Mouse (Mus musculus) embryo, embryonic 9.5 days (tissue): ENCODE results near the gene Angpt4.

Experiments
- DNase-seq: peaks from one replicate; pipeline ENCODE4 v3.0.0-alpha.2; 2017; ENCODE audit errors: extremely low spot score

The Angpt4 gene

GRCm38 (mm10) chr2:151910919-151911500, at the start of gene Angpt4:
TSS of gene Angpt4 (plus strand) at chr2:151911210.
- DNase-seq, result no peak

GRCm38 (mm10) chr2:151862257-151862810, 48.7 kb upstream of the Angpt4 start:
- DNase-seq, result no peak

- no peak for DNase-seq
Observed at GRCm38 (mm10) chr2:151864941-151865340, 46.1 kb upstream of the Angpt4 start.

GRCm38 (mm10) chr2:151866487-151866886, 44.5 kb upstream of the Angpt4 start:
- peak; percentile 64 for DNase-seq

GRCm38 (mm10) chr2:151868196-151868595, 42.8 kb upstream of the Angpt4 start:
- DNase-seq, result no peak

- peak; percentile 31 for DNase-seq
Observed at GRCm38 (mm10) chr2:151874551-151874950, 36.5 kb upstream of the Angpt4 start.

GRCm38 (mm10) chr2:151876012-151876485, 35.0 kb upstream of the Angpt4 start:
- DNase-seq, result peak; percentile 63

- DNase-seq, result no peak
Observed at GRCm38 (mm10) chr2:151878645-151879044, 32.4 kb upstream of the Angpt4 start.

GRCm38 (mm10) chr2:151879760-151880159, 31.2 kb upstream of the Angpt4 start:
- DNase-seq, result no peak

- no peak for DNase-seq
Observed at GRCm38 (mm10) chr2:151891031-151891430, 20.0 kb upstream of the Angpt4 start.

GRCm38 (mm10) chr2:151893122-151893774, 17.8 kb upstream of the Angpt4 start:
- DNase-seq, result no peak

- no peak for DNase-seq
Observed at GRCm38 (mm10) chr2:151894209-151894980, 16.6 kb upstream of the Angpt4 start.

GRCm38 (mm10) chr2:151895911-151896310, 15.1 kb upstream of the Angpt4 start:
- no peak for DNase-seq

GRCm38 (mm10) chr2:151898106-151898505, 12.9 kb upstream of the Angpt4 start:
- no peak for DNase-seq

- DNase-seq, result no peak
Observed at GRCm38 (mm10) chr2:151900845-151901244, 10.2 kb upstream of the Angpt4 start.

GRCm38 (mm10) chr2:151903267-151903666, 7.7 kb upstream of the Angpt4 start:
- no peak for DNase-seq

- no peak for DNase-seq
Observed at GRCm38 (mm10) chr2:151903933-151904332, 7.1 kb upstream of the Angpt4 start.

GRCm38 (mm10) chr2:151904636-151905035, 6.4 kb upstream of the Angpt4 start:
- no peak for DNase-seq

GRCm38 (mm10) chr2:151907020-151907419, 4.0 kb upstream of the Angpt4 start:
- no peak for DNase-seq

- no peak for DNase-seq
Observed at GRCm38 (mm10) chr2:151909386-151909785, 1.6 kb upstream of the Angpt4 start.

- no peak for DNase-seq
Observed at GRCm38 (mm10) chr2:151910498-151910897, 512 bp upstream of the Angpt4 start.

GRCm38 (mm10) chr2:151911751-151912150, 741 bp downstream of the Angpt4 start:
- no peak for DNase-seq
